33 mouse cellular contexts compared by ENCODE assay signal in the genomic region with DNA sequence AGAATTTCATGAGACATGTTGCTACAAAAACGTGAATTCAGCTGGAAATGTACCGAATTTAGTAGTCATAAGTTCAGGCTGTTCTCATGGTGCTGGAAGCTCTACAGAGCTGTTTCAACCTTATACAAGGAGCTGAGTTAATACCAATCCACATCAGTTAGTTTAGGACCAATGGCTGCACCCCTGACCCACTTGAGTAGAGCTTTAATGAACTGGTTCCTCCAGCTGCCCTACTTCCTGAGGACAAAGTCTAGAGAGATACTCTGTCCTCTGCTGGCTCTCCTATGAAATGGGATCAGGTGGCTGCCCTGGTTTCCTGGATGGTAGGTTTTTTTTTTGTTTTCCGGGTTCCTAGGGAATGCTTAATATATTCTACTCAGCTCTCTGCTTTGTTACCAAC.
"Had no signal": no experiment of that assay in that cellular context is flagged by ENCODE, and none has a peak within 500 bp of the region (broad histone marks: within the 10 kb centered on the region; RNA-seq: fewer than 3 reads in every experiment).

No protein-coding gene starts in this region.

- DNase-seq: heart, adult 2 months; heart, postnatal 10 days; heart, postnatal 14 days; heart, postnatal 36 days; heart, postnatal 4 days; kidney, adult 11 months; kidney, adult 18-20 months; kidney, adult 2 months; kidney, adult 8-10 months; kidney, adult 9 months; kidney, postnatal 10 days; kidney, postnatal 14 days; kidney, postnatal 25 days; kidney, postnatal 36 days; kidney, postnatal 4 days; layer of hippocampus, adult 9-11 months; layer of hippocampus, postnatal 36 days had no signal

- H3K27ac ChIP-seq: heart, adult 2 months; heart, embryonic 10.5 days; heart, embryonic 13.5 days; heart, embryonic 15.5 days; hindbrain, embryonic 10.5 days; hindbrain, embryonic 12.5 days; hindbrain, embryonic 13.5 days; hindbrain, embryonic 14.5 days; hindbrain, embryonic 15.5 days; hindbrain, postnatal 0 days; kidney, embryonic 15.5 days; kidney, postnatal 0 days; layer of hippocampus, adult 2 months had no signal

- H3K9ac ChIP-seq: heart, embryonic 12.5 days; heart, embryonic 13.5 days; heart, embryonic 15.5 days; hindbrain, embryonic 12.5 days; hindbrain, embryonic 13.5 days; hindbrain, embryonic 14.5 days; hindbrain, embryonic 15.5 days; kidney, embryonic 15.5 days had no signal

- H3K4me2 ChIP-seq: heart, embryonic 11.5 days; heart, embryonic 12.5 days; heart, embryonic 13.5 days; heart, embryonic 15.5 days; hindbrain, embryonic 12.5 days; hindbrain, embryonic 13.5 days; hindbrain, embryonic 14.5 days; hindbrain, embryonic 15.5 days; kidney, embryonic 15.5 days had no signal

- ATAC-seq: hindbrain, embryonic 16.5 days; hindbrain, postnatal 0 days; inflammation-experienced regulatory T-cells, adult 6 months had no signal

- H3K4me1 ChIP-seq: heart, embryonic 10.5 days; heart, embryonic 12.5 days; heart, embryonic 15.5 days; hindbrain, embryonic 10.5 days; hindbrain, embryonic 12.5 days; hindbrain, embryonic 13.5 days; hindbrain, embryonic 15.5 days; kidney, embryonic 15.5 days had no signal

- H3K4me3 ChIP-seq: heart, adult 2 months; heart, embryonic 10.5 days; heart, embryonic 12.5 days; heart, embryonic 13.5 days; heart, embryonic 15.5 days; hindbrain, embryonic 10.5 days; hindbrain, embryonic 12.5 days; hindbrain, embryonic 13.5 days; hindbrain, embryonic 15.5 days; kidney, embryonic 15.5 days; layer of hippocampus, adult 2 months had no signal

- H3K27me3 ChIP-seq: heart, embryonic 12.5 days; heart, embryonic 13.5 days; heart, embryonic 15.5 days; hindbrain, embryonic 12.5 days; hindbrain, embryonic 13.5 days; hindbrain, embryonic 15.5 days; kidney, embryonic 15.5 days had no signal

- H3K9me3 ChIP-seq: heart, embryonic 10.5 days; heart, embryonic 12.5 days; heart, embryonic 13.5 days; heart, embryonic 15.5 days; hindbrain, embryonic 10.5 days; hindbrain, embryonic 12.5 days; hindbrain, embryonic 13.5 days; hindbrain, embryonic 15.5 days; kidney, embryonic 15.5 days had no signal

- H3K36me3 ChIP-seq: heart, embryonic 10.5 days; heart, embryonic 12.5 days; heart, embryonic 13.5 days; heart, embryonic 15.5 days; hindbrain, embryonic 10.5 days; hindbrain, embryonic 12.5 days; hindbrain, embryonic 13.5 days; hindbrain, embryonic 15.5 days; kidney, embryonic 15.5 days had no signal
